Mouse (Mus musculus): ENCODE data around the gene Camta1. TPM values are rescaled to one million over a fixed set of nuclear protein-coding genes. Genes with fewer than 3 reads are reported as not detected.

The Camta1 gene
- total RNA-seq, 4 experiments from 2014 or later = 79.5 to 115 (median 98.3) TPM

- DNase-seq (ENCODE audit: low spot score in 2 of 2) = peak; percentile 49 to 59
Observed at GRCm38 (mm10) chr4:150871392-150872138, 990.1 kb downstream of the Camta1 start.

DNA sequence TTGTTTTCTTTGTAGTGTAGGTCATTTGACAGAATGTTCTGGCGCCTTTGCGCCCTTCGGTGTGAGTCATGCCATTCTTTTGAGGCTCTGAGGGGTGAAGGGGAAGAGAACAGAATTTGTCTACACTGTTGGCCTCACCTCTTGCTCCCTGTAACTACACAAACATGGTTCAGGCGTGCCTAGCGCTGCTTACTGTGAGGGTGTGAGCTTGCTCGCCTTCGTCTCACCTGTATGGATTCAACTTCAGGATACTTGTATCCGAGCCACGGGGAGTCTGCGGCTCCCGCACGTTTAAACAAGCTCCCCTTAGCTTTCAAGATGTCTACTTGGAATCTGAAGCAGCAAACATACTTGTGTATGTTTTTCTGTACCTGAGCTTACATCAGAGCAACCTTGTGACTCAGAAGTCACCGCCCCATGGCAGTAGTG, 990.7 kb downstream of the Camta1 start:
- DNase-seq (ENCODE audit: low spot score in 2 of 2) = no peak

GRCm38 (mm10) chr4:150869276-150870197, 992.1 kb downstream of the Camta1 start:
- DNase-seq (ENCODE audit: low spot score in 2 of 2) = no peak

GRCm38 (mm10) chr4:150868859-150869258, 992.8 kb downstream of the Camta1 start:
- DNase-seq (ENCODE audit: low spot score in 2 of 2) = no peak

DNA sequence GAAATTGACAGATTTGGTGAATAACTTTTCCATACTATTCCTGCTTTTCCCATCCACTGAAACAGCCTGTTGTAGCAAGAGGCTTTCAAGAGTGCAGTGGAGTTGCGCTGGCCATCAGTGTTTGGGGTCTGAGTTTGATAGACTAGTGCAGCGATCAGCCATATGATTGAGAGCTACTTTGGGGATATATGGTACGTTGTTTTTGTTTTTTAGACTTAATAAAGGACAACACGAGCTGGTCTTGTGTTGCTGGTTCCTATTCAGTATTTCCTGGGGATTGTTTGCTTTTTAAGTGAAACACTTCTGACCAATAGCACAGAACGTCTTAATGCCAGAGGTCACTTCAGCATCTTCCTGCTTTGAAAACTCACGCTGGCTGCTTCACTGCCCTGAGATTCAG, 993.5 kb downstream of the Camta1 start:
- DNase-seq (ENCODE audit: low spot score in 2 of 2) = no peak

Other genes with a start within 250 kb of the Camta1 start
- gene Dnajc11, start 71.8 kb upstream of the Camta1 start, total RNA-seq (2022) = 10 to 100 TPM; 38.7 to 58.6 (median 46.5) TPM
- gene Thap3, start 127.1 kb upstream of the Camta1 start, total RNA-seq (2022) = 10 to 100 TPM; 30.4 to 33.6 (median 32.1) TPM
- 1 to 10 TPM; 3.9 to 4.8 (median 4.5) TPM for gene Phf13, start 134.4 kb upstream of the Camta1 start, total RNA-seq (2022)
- gene Klhl21, start 146.9 kb upstream of the Camta1 start, total RNA-seq (2022) = 100 to 1,000 TPM; 125 to 158 (median 140) TPM
- 1 to 10 TPM; 2.3 to 4.8 (median 3.1) TPM for gene Zbtb48, start 165.8 kb upstream of the Camta1 start, total RNA-seq (2022)
- gene Tas1r1, start 176.7 kb upstream of the Camta1 start, total RNA-seq (2022) = 1 to 10 TPM in 1 of 4 experiments, under 1 TPM in 3; 0.32 to 1.3 (median 0.66) TPM
- gene Nol9, start 177.4 kb upstream of the Camta1 start, total RNA-seq (2022) = 10 to 100 TPM in 2 of 4 experiments, 1 to 10 TPM in 2; 9.4 to 13.2 (median 10.0) TPM
- 1 to 10 TPM; 5.2 to 6.1 (median 5.8) TPM for gene Plekhg5, start 210.6 kb upstream of the Camta1 start, total RNA-seq (2022)